Mouse (Mus musculus) liver, embryonic 18 days (tissue): ENCODE measurements around the gene Glrx5. TPM values are rescaled to one million over a fixed set of nuclear protein-coding genes. Genes with fewer than 3 reads are reported as not detected.

Source experiments
- polyA plus RNA-seq: library from polyadenylated mRNA; depleted of rRNA; stranded (reverse); fragments of >200 nt; gene quantifications from 2 replicates; pipeline ENCODE4 v1.2.3, GENCODE M21; 2012; rRNA removed

Gene Glrx5
- polyA plus RNA-seq: 133 and 138 TPM in 2 replicates

GRCm38 (mm10) chr12:105032147-105032831, at the start of gene Glrx5:
Gene Glrx5, plus strand, starts transcription at chr12:105032688.

GRCm38 (mm10) chr12:105009370-105010212, 22.9 kb upstream of the Glrx5 start, which contains the start of gene Syne3:
Gene Syne3, minus strand, starts transcription at chr12:105009809.

Other genes with a start within 250 kb of the Glrx5 start
- 1.7 and 1.8 TPM in 2 replicates for gene Clmn, start 167.6 kb upstream of the Glrx5 start, polyA plus RNA-seq
- 2.1 and 2.2 TPM in 2 replicates for gene Syne3, start 22.9 kb upstream of the Glrx5 start, polyA plus RNA-seq
- gene Tcl1b2, start 113.3 kb downstream of the Glrx5 start, polyA plus RNA-seq: not detected in 2 replicates
- not detected in 2 replicates for gene Tcl1b1, start 127.0 kb downstream of the Glrx5 start, polyA plus RNA-seq
- not detected in 2 replicates for gene Tcl1b5, start 143.7 kb downstream of the Glrx5 start, polyA plus RNA-seq
- gene Tcl1b3, start 158.4 kb downstream of the Glrx5 start, polyA plus RNA-seq: not detected in 2 replicates
- not detected in 2 replicates for gene Tcl1b4, start 169.3 kb downstream of the Glrx5 start, polyA plus RNA-seq
- not detected in 2 replicates for gene Tcl1, start 190.1 kb downstream of the Glrx5 start, polyA plus RNA-seq